Mouse (Mus musculus) hindbrain, embryonic 10.5 days (tissue): Measurements from ENCODE around the gene Aldh18a1. TPM values are rescaled to one million over a fixed set of nuclear protein-coding genes. Genes with fewer than 3 reads are reported as not detected.
"Not testable (repeated sequence)": the region's sequence is repeated elsewhere in the genome, so short reads cannot be mapped to it uniquely, and the experiment has no call there.

Experiments
- DNase-seq: peaks from one replicate; pipeline ENCODE4 v3.0.0-alpha.2; 2017; ENCODE audit warnings: low spot score
- H3K27ac ChIP-seq: fragments of 300-500 bp; sonication (generic); 2 replicates; pipeline ENCODE4 v1.5.1; 2016; ENCODE audit warnings: mild to moderate bottlenecking, moderate library complexity
- H3K27me3 ChIP-seq: fragments of 300-500 bp; sonication (generic); 2 replicates; pipeline ENCODE4 v1.6.1; 2016; ENCODE audit warnings: mild to moderate bottlenecking; ENCODE audit not compliant: poor library complexity, insufficient read depth, severe bottlenecking
- H3K36me3 ChIP-seq: fragments of 300-500 bp; sonication (generic); 2 replicates; pipeline ENCODE4 v1.6.1; 2016; ENCODE audit warnings: mild to moderate bottlenecking, moderate library complexity
- H3K4me1 ChIP-seq: fragments of 300-500 bp; sonication (generic); replicated peaks from 2 replicates; pipeline ENCODE4 v1.6.1; 2016; ENCODE audit warnings: mild to moderate bottlenecking
- H3K4me3 ChIP-seq: fragments of 300-500 bp; sonication (generic); 2 replicates; pipeline ENCODE4 v1.5.1; 2016; ENCODE audit warnings: mild to moderate bottlenecking, moderate library complexity
- H3K9me3 ChIP-seq: fragments of 300-500 bp; sonication (generic); 2 replicates; pipeline ENCODE4 v1.6.1; 2016; ENCODE audit warnings: mild to moderate bottlenecking, moderate library complexity
- WGBS: fragments of 180-500 bp; shearing (Covaris S2); methylation state at CpG from one replicate; pipeline ENCODE4 v1.1.7; 2016; 5-methylcytosine and 5-hydroxymethylcytosine counted together
- polyA plus RNA-seq: library from polyadenylated mRNA; unstranded; fragments of >200 nt; fragmentation: Nextera tagmentation; extraction: Ambion mirVana; gene quantifications from 2 replicates; pipeline ENCODE4 v1.2.1, GENCODE M21; 2016

The Aldh18a1 gene
- polyA plus RNA-seq, result 94.3 and 96.1 TPM in 2 replicates

DNA sequence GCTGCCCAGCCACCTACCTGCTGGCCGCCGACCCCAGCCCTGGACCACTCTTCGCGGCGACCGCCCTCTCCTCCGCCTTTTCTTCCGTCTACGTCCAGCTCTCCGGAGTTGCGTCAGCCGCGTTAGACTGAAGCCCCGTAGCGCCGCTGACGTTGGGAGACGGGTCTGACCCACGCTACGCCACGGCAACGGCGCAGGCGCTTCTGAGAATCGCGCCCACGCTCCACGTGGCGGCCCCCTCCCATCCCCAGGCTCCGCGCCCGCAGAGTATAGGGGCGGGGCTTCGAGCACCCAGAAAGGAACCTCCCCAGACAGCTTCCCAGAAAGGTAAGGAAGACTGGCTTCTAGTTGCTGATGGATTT is at the start of gene Aldh18a1:
Gene Aldh18a1 (minus strand): TSS at position 171 of the 362 bp plus-strand sequence.
- peaks cover 22% of the 10 kb centered on the region for H3K36me3 ChIP-seq
- peak; percentile 96 for DNase-seq
- H3K27me3 ChIP-seq, result no peaks in the 10 kb centered on the region
- peak within 1 kb of the TSS; percentile 76 for H3K4me3 ChIP-seq
- no peaks in the 10 kb centered on the region for H3K9me3 ChIP-seq
- H3K27ac ChIP-seq, result peak within 1 kb of the TSS; percentile 91
- H3K4me1 ChIP-seq, result peaks cover 28% of the 10 kb centered on the region
- under 1% methylated on average over 34 of the region's 34 CpGs for WGBS

DNA sequence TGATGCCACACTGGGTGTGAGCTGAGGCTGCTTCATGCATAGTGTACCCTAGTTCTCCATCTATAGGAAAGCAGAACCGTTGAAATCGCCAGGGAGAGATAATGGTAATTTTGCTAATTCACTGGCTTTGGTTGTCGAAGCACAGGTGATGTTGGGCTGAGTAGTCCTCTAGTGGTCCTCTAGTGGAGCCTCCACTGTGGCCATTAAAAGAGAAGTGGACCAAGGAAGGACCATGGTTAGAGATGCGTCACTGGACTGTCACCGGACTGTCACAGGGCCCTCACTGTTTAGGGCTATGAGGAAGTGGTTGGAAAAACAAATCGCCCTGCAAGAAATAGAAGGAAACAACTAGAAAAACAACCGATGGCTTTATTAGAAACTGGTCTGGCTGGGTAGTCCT is 49.3 kb upstream of the Aldh18a1 start:
- Histone ChIP-seq H3K4me3 (no peak overlapping the region), H3K27me3 (no peaks in the 10 kb centered on the region), H3K4me1 (no peaks in the 10 kb centered on the region), H3K36me3 (no peaks in the 10 kb centered on the region), H3K9me3 (0 out of 2 replicates have a peak, but pooled peaks cover 3% of the 10 kb centered on the region), H3K27ac (no peak overlapping the region)
- 88% methylated on average over 7 of the region's 7 CpGs for WGBS
- DNase-seq, result no peak

DNA sequence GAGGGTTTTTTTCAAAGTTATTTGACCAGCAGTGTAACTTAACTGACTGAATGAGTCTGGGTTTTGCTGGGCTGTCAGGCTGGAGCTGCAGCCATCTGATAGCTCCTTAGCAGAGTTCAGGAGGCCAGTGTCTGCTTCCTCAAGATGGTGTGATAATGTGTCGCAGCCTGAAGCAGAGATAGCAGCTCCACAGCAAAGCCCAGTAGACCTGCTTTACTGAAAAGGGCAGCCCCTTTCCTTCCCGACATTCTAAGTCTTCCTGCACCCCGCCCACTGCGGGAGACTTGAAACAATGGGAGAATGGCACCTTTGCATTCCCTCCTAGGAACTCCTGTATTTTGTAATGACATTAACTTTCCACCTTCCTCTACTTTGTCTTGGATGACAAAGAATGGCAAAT is 48.8 kb upstream of the Aldh18a1 start:
- Histone ChIP-seq H3K4me3 (no peak overlapping the region), H3K36me3 (no peaks in the 10 kb centered on the region), H3K9me3 (0 out of 2 replicates have a peak, but pooled peaks cover 3% of the 10 kb centered on the region), H3K27ac (no peak overlapping the region), H3K27me3 (no peaks in the 10 kb centered on the region), H3K4me1 (no peaks in the 10 kb centered on the region)
- no peak for DNase-seq
- 61% methylated on average over 4 of the region's 4 CpGs for whole genome bisulfite sequencing

DNA sequence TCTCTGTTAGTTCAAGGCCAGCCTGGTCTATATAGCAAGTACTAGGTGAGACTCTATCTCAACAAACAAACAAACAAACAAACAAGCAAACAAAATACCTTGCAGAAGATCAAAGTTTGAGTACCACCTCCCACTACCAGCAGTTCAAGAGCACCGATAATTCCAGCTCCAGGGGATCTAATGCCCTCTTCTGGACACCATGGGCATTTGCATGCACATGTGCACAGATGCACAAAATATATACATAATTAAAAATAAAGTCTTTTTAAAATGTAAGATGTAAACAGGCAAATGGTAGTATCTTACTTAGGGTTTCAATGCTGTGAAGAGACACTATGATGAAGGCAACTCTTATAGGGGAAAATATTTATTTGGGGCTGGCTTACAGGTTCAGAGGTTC is 44.9 kb upstream of the Aldh18a1 start:
- 0 out of 2 replicates have a peak, but pooled peaks cover 3% of the 10 kb centered on the region for H3K9me3 ChIP-seq
- WGBS, result 64% methylated on average over 1 of the region's 1 CpGs
- no peak for DNase-seq

DNA sequence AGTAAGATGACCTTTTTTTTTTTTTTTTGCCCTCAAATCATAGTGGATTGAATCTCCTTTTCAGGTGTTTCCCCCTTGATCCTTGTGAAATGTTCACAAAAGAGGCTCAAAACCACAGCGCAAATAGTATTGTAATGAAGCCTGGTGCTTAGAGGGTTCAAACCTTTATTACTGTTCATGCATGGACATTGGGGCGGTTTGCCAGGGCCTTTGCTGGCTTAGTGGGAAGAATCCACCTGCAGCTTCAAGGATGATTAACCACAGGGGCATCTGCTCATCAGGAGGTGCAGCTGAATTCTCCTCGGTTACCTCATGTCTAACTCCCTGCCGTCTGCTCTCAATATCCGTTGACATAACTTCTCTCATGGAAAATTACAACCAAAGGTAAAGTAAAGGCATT is 44.4 kb upstream of the Aldh18a1 start:
- Histone ChIP-seq H3K4me3 (no peak overlapping the region), H3K36me3 (no peaks in the 10 kb centered on the region), H3K27ac (no peak overlapping the region), H3K4me1 (no peaks in the 10 kb centered on the region), H3K27me3 (no peaks in the 10 kb centered on the region), H3K9me3 (0 out of 2 replicates have a peak, but pooled peaks cover 3% of the 10 kb centered on the region)
- WGBS, result 84% methylated on average over 5 of the region's 5 CpGs
- no peak for DNase-seq

More for the DNA sequence above, 44.9 kb upstream of the Aldh18a1 start:
- Histone ChIP-seq H3K4me1 (no peaks in the 10 kb centered on the region), H3K27me3 (no peaks in the 10 kb centered on the region), H3K4me3 (no peak overlapping the region), H3K27ac (no peak overlapping the region), H3K36me3 (no peaks in the 10 kb centered on the region)

DNA sequence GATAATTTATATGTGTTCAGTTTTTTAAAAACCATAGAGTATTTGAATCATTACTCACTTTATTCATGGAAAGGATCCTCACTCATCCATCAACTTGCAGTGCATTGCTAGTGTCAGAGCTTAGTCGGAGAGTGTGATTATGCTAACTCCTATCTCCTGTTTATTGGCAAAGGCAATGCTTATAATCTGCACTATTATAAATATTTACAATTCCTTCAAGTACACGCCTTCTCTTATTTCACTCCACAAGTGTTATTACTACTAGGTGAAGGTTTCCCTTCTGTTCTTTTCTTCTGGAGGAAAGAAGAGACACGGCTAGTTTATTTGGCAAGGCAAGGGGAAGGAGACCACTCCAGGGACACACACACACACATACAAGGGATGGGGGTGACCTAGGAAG is 43.9 kb upstream of the Aldh18a1 start:
- no peaks in the 10 kb centered on the region for H3K36me3 ChIP-seq
- WGBS, result 82% methylated on average over 3 of the region's 3 CpGs

DNA sequence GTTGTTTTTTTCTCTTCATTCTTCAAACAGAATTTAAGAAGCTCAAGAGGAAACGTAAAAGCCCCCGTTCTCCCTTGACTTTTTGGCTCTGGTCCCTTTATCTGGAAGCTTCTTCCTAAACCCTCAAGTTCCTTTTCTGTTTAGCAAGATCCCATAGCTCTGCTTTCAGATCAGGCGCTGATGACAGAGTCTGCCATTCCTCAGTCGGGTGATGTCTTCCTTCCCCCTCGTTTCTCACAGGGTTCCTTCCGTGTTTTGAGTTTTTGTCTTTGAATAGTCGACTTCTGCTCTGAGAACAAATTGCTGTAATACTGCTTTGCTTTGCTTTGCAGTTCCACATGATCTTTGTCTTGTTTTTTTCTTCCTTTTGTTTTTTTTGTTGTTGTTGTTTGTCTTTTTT is 42.3 kb upstream of the Aldh18a1 start:
- WGBS, result 83% methylated on average over 7 of the region's 7 CpGs

More for the DNA sequence above, 43.9 kb upstream of the Aldh18a1 start:
- Histone ChIP-seq H3K27me3 (no peaks in the 10 kb centered on the region), H3K4me3 (no peak overlapping the region), H3K27ac (no peak overlapping the region), H3K9me3 (0 out of 2 replicates have a peak, but pooled peaks cover 3% of the 10 kb centered on the region), H3K4me1 (no peaks in the 10 kb centered on the region)
- DNase-seq, result no peak

DNA sequence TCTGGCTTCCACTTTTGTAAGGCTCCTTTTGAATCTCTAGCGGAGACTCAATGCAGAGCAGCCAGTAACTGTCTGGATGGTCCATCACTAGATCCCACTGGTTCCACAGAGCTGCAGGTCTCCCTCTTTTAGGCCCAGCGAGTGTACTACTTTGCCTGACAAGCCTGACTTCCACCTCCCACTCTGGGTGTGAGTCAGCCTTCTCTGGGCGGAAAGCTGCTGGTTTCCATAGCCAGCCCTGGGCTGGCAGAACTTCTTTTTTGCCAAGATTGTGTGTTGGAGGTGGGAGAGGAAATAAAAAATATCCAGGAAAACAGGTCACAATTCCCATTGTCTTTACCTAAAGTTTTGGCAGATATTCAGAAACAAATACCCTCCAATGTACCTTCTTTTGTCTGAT is 41.8 kb upstream of the Aldh18a1 start:
- Histone ChIP-seq H3K4me3 (no peak overlapping the region), H3K27me3 (no peaks in the 10 kb centered on the region), H3K36me3 (no peaks in the 10 kb centered on the region), H3K4me1 (no peaks in the 10 kb centered on the region), H3K27ac (no peak overlapping the region), H3K9me3 (no peaks in the 10 kb centered on the region)
- no peak for DNase-seq
- 88% methylated on average over 3 of the region's 3 CpGs for WGBS

More for the DNA sequence above, 42.3 kb upstream of the Aldh18a1 start:
- Histone ChIP-seq H3K36me3 (no peaks in the 10 kb centered on the region), H3K9me3 (0 out of 2 replicates have a peak, but pooled peaks cover 3% of the 10 kb centered on the region), H3K27ac (no peak overlapping the region), H3K4me3 (no peak overlapping the region), H3K4me1 (no peaks in the 10 kb centered on the region), H3K27me3 (no peaks in the 10 kb centered on the region)
- no peak for DNase-seq

DNA sequence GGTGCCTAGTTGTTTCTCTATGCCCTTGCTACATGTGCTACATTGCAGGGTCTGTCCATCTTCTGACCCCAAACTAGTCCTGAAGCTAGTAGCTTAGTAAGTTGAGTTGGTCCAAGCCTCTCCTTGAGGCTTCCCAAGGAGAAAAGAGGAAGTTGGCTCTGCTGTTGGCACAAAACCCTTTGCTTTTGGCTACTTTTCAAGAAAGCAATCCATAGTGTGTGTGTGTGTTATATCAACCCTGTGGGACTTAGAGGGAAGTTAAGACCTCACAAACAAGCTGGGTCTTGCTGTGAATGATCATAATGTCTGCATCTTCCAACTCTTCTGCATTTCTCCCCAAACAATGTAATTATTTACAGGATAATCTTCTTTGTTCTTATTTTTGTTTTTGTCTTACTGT is 40.7 kb upstream of the Aldh18a1 start:
- Histone ChIP-seq H3K4me1 (no peaks in the 10 kb centered on the region), H3K4me3 (no peak overlapping the region), H3K27ac (no peak overlapping the region), H3K27me3 (no peaks in the 10 kb centered on the region), H3K36me3 (no peaks in the 10 kb centered on the region), H3K9me3 (no peaks in the 10 kb centered on the region)
- DNase-seq, result no peak

DNA sequence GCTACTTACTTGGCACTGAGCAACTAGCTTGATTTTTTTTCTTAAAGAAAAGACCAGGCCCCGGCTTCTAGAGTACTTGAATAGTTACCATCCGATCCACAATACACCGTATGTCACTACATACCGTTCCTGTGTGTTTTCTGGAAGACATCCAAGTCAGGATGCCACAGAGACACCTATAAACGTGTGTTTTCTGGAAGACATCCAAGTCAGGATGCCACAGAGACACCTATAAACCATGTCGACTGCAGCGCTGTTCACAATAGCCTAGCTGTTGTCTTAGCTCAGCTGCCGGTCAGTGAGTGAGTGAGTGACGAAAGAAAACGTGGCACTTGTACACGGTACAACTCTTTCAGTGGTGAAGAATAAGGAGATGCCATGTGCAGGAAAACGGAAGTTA is 37.7 kb upstream of the Aldh18a1 start:
- Histone ChIP-seq H3K4me3 (no peak overlapping the region), H3K27me3 (peaks cover 4% of the 10 kb centered on the region; the same call in 1 of the 2 replicates), H3K36me3 (no peaks in the 10 kb centered on the region), H3K27ac (no peak overlapping the region), H3K4me1 (no peaks in the 10 kb centered on the region), H3K9me3 (no peaks in the 10 kb centered on the region)
- 82% methylated on average over 12 of the region's 12 CpGs for WGBS
- no peak for DNase-seq

DNA sequence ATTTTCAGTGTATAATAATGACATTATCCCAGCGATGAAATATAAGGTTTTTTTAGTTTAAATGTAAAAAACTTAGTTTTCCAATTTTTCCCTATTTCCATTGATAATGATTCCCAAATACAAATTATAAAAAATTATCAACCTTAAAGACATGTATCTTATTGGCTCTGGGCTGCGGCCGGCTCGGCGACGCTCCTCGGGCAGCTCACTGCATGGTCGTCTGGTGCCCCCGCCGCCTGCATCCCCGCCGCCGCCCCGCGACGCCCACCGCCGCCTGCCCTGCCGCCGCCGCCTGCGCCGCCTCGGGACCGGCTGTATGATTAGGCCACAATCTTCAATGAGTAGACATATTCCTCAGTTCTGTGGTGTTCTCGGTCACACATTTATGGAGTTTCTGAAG is 33.4 kb upstream of the Aldh18a1 start:
- 56% methylated on average over 13 of the region's 26 CpGs for WGBS
- H3K4me1 ChIP-seq, DNase-seq, H3K36me3 ChIP-seq, H3K27ac ChIP-seq, H3K4me3 ChIP-seq, H3K27me3 ChIP-seq, H3K9me3 ChIP-seq: not testable (repeated sequence)

DNA sequence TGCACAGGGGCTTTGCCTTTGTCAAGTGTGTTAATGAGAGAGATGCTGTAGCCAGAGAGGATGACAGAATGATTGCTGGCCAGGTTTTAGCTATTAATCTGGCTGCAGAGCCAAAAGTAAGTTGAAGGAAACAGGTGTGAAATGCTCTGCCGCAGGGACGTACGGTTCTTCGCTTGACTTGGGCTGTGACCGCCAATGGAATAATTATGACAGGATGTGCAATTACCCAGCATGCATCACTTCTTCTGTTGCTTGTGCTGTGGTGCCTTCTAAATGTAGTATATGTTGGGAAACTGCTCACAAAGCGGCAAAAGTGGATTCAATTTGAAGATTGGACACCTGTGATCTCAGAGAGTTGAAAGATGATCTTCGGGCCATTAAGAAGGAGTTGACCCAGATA is 27.8 kb upstream of the Aldh18a1 start:
- H3K27me3 ChIP-seq, result peaks cover 2% of the 10 kb centered on the region; the same call in 1 of the 2 replicates
- no peak for DNase-seq

DNA sequence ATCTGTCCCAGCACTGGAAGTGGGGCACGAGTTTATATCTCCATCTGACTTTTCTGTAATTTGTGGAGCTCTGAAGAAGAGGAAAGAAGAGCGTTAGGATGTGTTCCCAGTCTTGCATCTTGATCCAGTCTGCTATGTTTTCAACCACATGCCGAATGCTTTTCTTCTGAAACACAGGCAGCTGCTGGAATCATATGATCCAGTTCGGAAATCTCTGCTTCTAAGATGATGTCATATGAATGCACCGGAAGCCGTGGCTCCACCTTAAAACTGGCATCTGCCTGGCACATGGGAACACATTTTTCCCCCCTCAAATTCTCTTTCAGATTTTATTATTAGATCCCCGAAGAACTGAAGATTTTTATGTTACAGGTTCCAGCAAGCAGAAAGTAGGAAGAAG is 26.5 kb upstream of the Aldh18a1 start:
- H3K4me3 ChIP-seq, result no peak overlapping the region
- H3K27ac ChIP-seq, result no peak overlapping the region
- H3K9me3 ChIP-seq, result no peaks in the 10 kb centered on the region
- WGBS, result 88% methylated on average over 7 of the region's 7 CpGs
- no peaks in the 10 kb centered on the region for H3K27me3 ChIP-seq
- no peak for DNase-seq
- 0 out of 2 replicates have a peak, but pooled peaks cover 2% of the 10 kb centered on the region for H3K36me3 ChIP-seq
- peaks cover 11% of the 10 kb centered on the region for H3K4me1 ChIP-seq

More for the DNA sequence above, 27.8 kb upstream of the Aldh18a1 start:
- Histone ChIP-seq H3K36me3 (no peaks in the 10 kb centered on the region), H3K9me3 (no peaks in the 10 kb centered on the region), H3K4me1 (peaks cover 9% of the 10 kb centered on the region), H3K27ac (no peak overlapping the region), H3K4me3 (no peak overlapping the region)
- WGBS, result 90% methylated on average over 7 of the region's 7 CpGs
